Mouse (Mus musculus) MEL (cell line): Measurements from ENCODE around the gene Gale. TPM values are rescaled to one million over a fixed set of nuclear protein-coding genes. Genes with fewer than 3 reads are reported as not detected.
"Not testable (repeated sequence)": the region's sequence is repeated elsewhere in the genome, so short reads cannot be mapped to it uniquely, and the experiment has no call there.

Experiments used
- DNase-seq: peaks from one replicate; pipeline ENCODE4 v3.0.0; 2011; ENCODE audit warnings: low read depth, low spot score
- H3K27ac ChIP-seq: 2 replicates; pipeline ENCODE4 v1.5.1; 2012; ENCODE audit warnings: low read depth, mild to moderate bottlenecking, control low read depth, low read length, moderate library complexity; ENCODE audit not compliant: control insufficient read depth
- H3K27me3 ChIP-seq, 2 experiments: fragments of 150-350 bp in 1 of 2; sonication (generic) in 1 of 2; 2 replicates each; pipeline ENCODE4 v1.6.1; 2012; ENCODE audit warnings: low read length in 2 of 2, mild to moderate bottlenecking in 2 of 2, improper control_type of control experiment in 1 of 2, moderate library complexity in 1 of 2; ENCODE audit not compliant: insufficient read depth in 2 of 2, control insufficient read depth in 1 of 2
- H3K36me3 ChIP-seq, 2 experiments: 2 replicates each; pipeline ENCODE4 v1.6.1; 2012 to 2014; ENCODE audit warnings: low read length in 2 of 2, improper control_type of control experiment in 1 of 2, inconsistent platforms in 1 of 2, mild to moderate bottlenecking in 1 of 2; ENCODE audit not compliant: insufficient read depth in 2 of 2, control insufficient read depth in 1 of 2
- H3K4me1 ChIP-seq, 2 experiments: fragments of 150-350 bp in 1 of 2; sonication (generic) in 1 of 2; 2 replicates each; pipeline ENCODE4 v1.6.1; 2012; ENCODE audit warnings: low read length in 2 of 2, improper control_type of control experiment in 1 of 2, mild to moderate bottlenecking in 1 of 2; ENCODE audit not compliant: insufficient read depth in 2 of 2, control insufficient read depth in 1 of 2
- H3K4me3 ChIP-seq, 2 experiments: fragments of 150-350 bp in 1 of 2; sonication (generic) in 1 of 2; 2 replicates each; pipeline ENCODE4 v1.5.1; 2012; ENCODE audit warnings: low read depth in 2 of 2, low read length in 2 of 2, mild to moderate bottlenecking in 2 of 2, moderate library complexity in 2 of 2, control low read depth in 1 of 2, improper control_type of control experiment in 1 of 2; ENCODE audit not compliant: control insufficient read depth in 1 of 2, insufficient read depth in 1 of 2
- H3K79me2 ChIP-seq: 2 replicates; pipeline ENCODE4 v1.6.1; 2012; ENCODE audit warnings: mild to moderate bottlenecking, low read length, moderate library complexity; ENCODE audit not compliant: control insufficient read depth, poor library complexity, insufficient read depth
- H3K9ac ChIP-seq: 2 replicates; pipeline ENCODE4 v1.6.1; 2012; ENCODE audit warnings: low read depth, mild to moderate bottlenecking, control low read depth, low read length, moderate library complexity; ENCODE audit not compliant: control insufficient read depth, poor library complexity, severe bottlenecking
- H3K9me3 ChIP-seq: fragments of 150-350 bp; sonication (generic); replicated peaks from 2 replicates; pipeline ENCODE4 v1.6.1; 2012; ENCODE audit warnings: mild to moderate bottlenecking, low read length, improper control_type of control experiment, moderate library complexity; ENCODE audit not compliant: insufficient read depth
- CTCF ChIP-seq, 3 experiments: IDR thresholded peaks in 2 of 3; conservative IDR thresholded peaks in 1 of 3; 2 replicates each; pipeline ENCODE4 v1.5.1; 2011 to 2012; ENCODE audit warnings: low read length in 3 of 3, low read depth in 2 of 3, mild to moderate bottlenecking in 2 of 3, improper control_type of control experiment in 1 of 3, inconsistent platforms in 1 of 3, mixed read lengths in 1 of 3, moderate library complexity in 1 of 3; ENCODE audit not compliant: control insufficient read depth in 1 of 3, insufficient read depth in 1 of 3, poor library complexity in 1 of 3, severe bottlenecking in 1 of 3
- ETS1 ChIP-seq: IDR thresholded peaks from 2 replicates; pipeline ENCODE4 v1.6.1; 2012; ENCODE audit warnings: low read depth, mild to moderate bottlenecking, inconsistent platforms, low read length, improper control_type of control experiment, moderate library complexity
- JUND ChIP-seq: IDR thresholded peaks from 2 replicates; pipeline ENCODE4 v1.6.1; 2011; ENCODE audit warnings: low read depth, mild to moderate bottlenecking, improper control_type of control experiment, low read length
- MAFK ChIP-seq: IDR thresholded peaks from 2 replicates; pipeline ENCODE4 v1.6.1; 2011; ENCODE audit warnings: low read depth, mild to moderate bottlenecking, low read length, improper control_type of control experiment, borderline replicate concordance
- MYC ChIP-seq: IDR thresholded peaks from 2 replicates; pipeline ENCODE4 v1.6.1; 2011; ENCODE audit warnings: low read depth, mild to moderate bottlenecking, low read length, improper control_type of control experiment, moderate library complexity
- POLR2A ChIP-seq, 2 experiments: IDR thresholded peaks; 2 replicates each; pipeline ENCODE4 v1.6.1; 2011 to 2012; ENCODE audit warnings: low read length in 2 of 2, mild to moderate bottlenecking in 2 of 2, control low read depth in 1 of 2, improper control_type of control experiment in 1 of 2, low read depth in 1 of 2, moderate library complexity in 1 of 2; ENCODE audit not compliant: control insufficient read depth in 1 of 2, insufficient read depth in 1 of 2, poor library complexity in 1 of 2
- RAD21 ChIP-seq: IDR thresholded peaks from 2 replicates; pipeline ENCODE4 v1.6.1; 2011; ENCODE audit warnings: mild to moderate bottlenecking, low read depth, low read length, improper control_type of control experiment
- SMC3 ChIP-seq: IDR thresholded peaks from 2 replicates; pipeline ENCODE4 v1.6.1; 2011; ENCODE audit warnings: low read depth, low read length, improper control_type of control experiment
- TAL1 ChIP-seq: IDR thresholded peaks from 2 replicates; pipeline ENCODE4 v1.6.1; 2012; ENCODE audit warnings: mild to moderate bottlenecking, inconsistent platforms, low read length, moderate library complexity, mixed read lengths
- TBP ChIP-seq: IDR thresholded peaks from 2 replicates; pipeline ENCODE4 v1.8.0; 2011; ENCODE audit warnings: low read depth, low read length, improper control_type of control experiment
- USF2 ChIP-seq, 2 experiments: IDR thresholded peaks; 2 replicates each; pipeline ENCODE4 v1.6.1; 2011 to 2012; ENCODE audit warnings: improper control_type of control experiment in 2 of 2, low read length in 2 of 2, borderline replicate concordance in 1 of 2, inconsistent platforms in 1 of 2, low read depth in 1 of 2, mild to moderate bottlenecking in 1 of 2; ENCODE audit not compliant: insufficient read depth in 1 of 2
- ZC3H11A ChIP-seq: IDR thresholded peaks from 2 replicates; pipeline ENCODE4 v1.6.1; 2012; ENCODE audit warnings: low read depth, mild to moderate bottlenecking, inconsistent platforms, low read length, improper control_type of control experiment
- ZMIZ1 ChIP-seq: IDR thresholded peaks from 2 replicates; pipeline ENCODE4 v1.6.1; 2012; ENCODE audit warnings: low read depth, mild to moderate bottlenecking, inconsistent platforms, low read length, improper control_type of control experiment, moderate library complexity
- ZNF384 ChIP-seq: IDR thresholded peaks from 2 replicates; pipeline ENCODE4 v1.6.1; 2012; ENCODE audit warnings: low read depth, mild to moderate bottlenecking, inconsistent platforms, low read length, improper control_type of control experiment
- polyA plus RNA-seq, 2 experiments: library from polyadenylated mRNA; stranded (reverse) in 1 of 2; unstranded in 1 of 2; fragments of >175 nt in 1 of 2; fragments of >200 nt in 1 of 2; gene quantifications; 2 replicates each; pipeline versions ENCODE4 v1.2.1 to v1.2.4; 2012; ENCODE audit warnings: low replicate concordance in 2 of 2, low read depth in 1 of 2; ENCODE audit not compliant: insufficient read length in 2 of 2, insufficient read depth in 1 of 2, missing spikeins in 1 of 2
- total RNA-seq: library from RNA; depleted of rRNA; stranded (reverse); fragments of 300-350 nt; gene quantifications from 2 replicates; pipeline ENCODE4 v1.2.3, GENCODE M21; 2012

Gale gene
- total and polyA plus RNA-seq, 3 experiments: 24.5 to 31.2 TPM; not detected in 1

DNA sequence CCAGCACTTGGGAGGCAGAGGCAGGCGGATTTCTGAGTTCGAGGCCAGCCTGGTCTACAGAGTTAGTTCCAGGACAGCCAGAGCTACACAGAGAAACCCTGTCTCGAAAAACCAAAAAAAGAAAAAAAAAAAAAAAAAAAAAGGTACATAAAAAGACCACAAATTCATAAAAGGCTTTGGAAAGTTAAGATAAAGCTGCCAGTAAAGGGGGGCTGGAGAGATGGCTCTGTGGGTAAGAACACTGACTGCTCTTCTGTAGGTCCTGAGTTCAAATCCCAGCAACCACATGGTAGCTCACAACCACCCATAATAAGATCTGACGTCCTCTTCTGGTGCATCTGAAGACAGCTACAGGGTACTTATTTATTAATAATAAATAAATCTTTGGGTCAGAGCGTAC is 16.7 kb downstream of the Gale start:
- peaks cover 35 to 38% of the 10 kb centered on the region in 2 experiments for H3K36me3 ChIP-seq
- peak overlapping the region; percentile 42; the same call in 1 of the 2 replicates for H3K27ac ChIP-seq
- TF ChIP-seq TBP (peak; percentile 90), ZNF384 (peak; percentile 88), MAFK (0 out of 2 replicates have a peak, but pooled peaks have one; percentile 8)
- TF ChIP-seq, all 39 proteins: peak for 3; not testable (repeated sequence) for 36
- H3K79me2 ChIP-seq, H3K9ac ChIP-seq, H3K9me3 ChIP-seq, H3K27me3 ChIP-seq, H3K4me3 ChIP-seq: not testable (repeated sequence)
- DNase-seq: peak; percentile 47
- peaks cover 16 to 26% of the 10 kb centered on the region in 2 experiments for H3K4me1 ChIP-seq

DNA sequence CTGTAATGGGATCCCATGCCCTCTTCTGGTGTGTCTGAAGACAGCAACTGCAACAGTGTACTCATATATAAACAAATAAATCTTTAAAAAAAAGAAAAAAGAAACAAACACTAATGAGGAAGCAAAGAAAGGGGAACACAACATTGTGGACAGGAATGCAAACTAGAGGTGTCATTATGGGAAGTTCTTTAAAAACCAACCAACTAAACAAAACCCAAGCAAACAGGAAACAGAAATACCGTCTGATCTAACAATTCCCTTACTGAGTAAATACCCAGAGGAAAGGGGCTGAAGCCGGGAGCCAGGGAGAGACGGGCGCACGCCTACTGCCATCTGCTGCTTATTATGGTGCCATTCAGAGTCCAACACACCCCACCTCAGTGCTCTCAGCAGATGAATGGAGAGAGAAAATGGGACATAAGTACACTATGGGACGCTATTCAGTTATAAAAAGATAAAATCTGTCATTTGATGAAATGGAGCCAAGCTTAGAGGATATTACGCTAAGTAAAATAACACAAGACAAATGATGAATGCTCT is 18.1 kb downstream of the Gale start:
- Histone ChIP-seq H3K9ac (peak overlapping the region; percentile 34), H3K4me1 (peaks cover 19 to 36% of the 10 kb centered on the region in 2 experiments), H3K4me3 (no peak overlapping the region), H3K9me3 (no peaks in the 10 kb centered on the region), H3K27me3 (no peaks in the 10 kb centered on the region), H3K27ac (peak overlapping the region; percentile 68), H3K36me3 (peaks cover 31 to 48% of the 10 kb centered on the region in 2 experiments), H3K79me2 (peaks cover 21% of the 10 kb centered on the region)
- DNase-seq: peak; percentile 61
- 0 out of 6 replicates have a peak, but pooled peaks of 1 of the 3 experiments have one; percentile 1 for TF ChIP-seq CTCF (IDR thresholded peaks at IDR 0.05 in 2 of 3, conservative IDR thresholded peaks at IDR 0.05 in 1 of 3; ENCODE audit: control insufficient read depth in 1 of 3, insufficient read depth in 1 of 3, low read depth in 2 of 3, low read length in 3 of 3, poor library complexity in 1 of 3, severe bottlenecking in 1 of 3)
- TF ChIP-seq RAD21: no peak
- TF ChIP-seq ETS1: peak; percentile 37; the same call in 1 of the 2 replicates
- peak; percentile 39; the same call in 1 of the 2 replicates for TF ChIP-seq ZNF384

DNA sequence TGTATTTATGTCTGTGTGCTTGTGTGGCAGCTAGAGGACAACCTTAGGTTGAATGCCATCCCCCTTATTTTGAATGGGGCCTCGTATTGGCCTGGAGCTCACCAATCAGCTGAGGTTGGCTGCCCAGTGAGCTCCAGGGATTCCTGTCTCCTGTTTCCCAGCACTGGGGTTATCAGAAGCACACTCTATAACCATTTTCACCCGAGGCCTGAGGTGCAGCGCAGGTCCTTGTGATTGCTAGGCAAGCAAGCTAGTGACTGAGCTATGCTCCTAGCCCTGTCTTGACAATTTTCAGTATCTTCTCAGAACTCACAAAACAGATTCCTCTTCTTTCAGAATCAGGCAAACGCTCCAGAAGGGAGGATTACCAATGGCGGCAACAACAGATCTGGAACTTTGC is 21.0 kb downstream of the Gale start:
- H3K9ac ChIP-seq: no peak overlapping the region
- no peak overlapping the region for H3K4me3 ChIP-seq

More for the DNA sequence above, 21.0 kb downstream of the Gale start:
- no peaks in the 10 kb centered on the region for H3K27me3 ChIP-seq
- H3K27ac ChIP-seq: peak overlapping the region; percentile 58
- TF ChIP-seq JUND (no peak), MAFK (no peak), USF2 (IDR thresholded peaks at IDR 0.05; ENCODE audit: borderline replicate concordance in 1 of 2, insufficient read depth in 1 of 2, low read depth in 1 of 2, low read length in 2 of 2) (no peak), ZMIZ1 (no peak), TBP (no peak), POLR2A (IDR thresholded peaks at IDR 0.05; ENCODE audit: control insufficient read depth in 1 of 2, insufficient read depth in 1 of 2, low read depth in 1 of 2, low read length in 2 of 2, poor library complexity in 1 of 2) (no peak), ETS1 (no peak), MYC (no peak), SMC3 (no peak), ZC3H11A (no peak), TAL1 (no peak)
- H3K4me1 ChIP-seq: peaks cover 19 to 41% of the 10 kb centered on the region in 2 experiments
- peak; percentile 27 for DNase-seq
- peaks cover 15 to 52% of the 10 kb centered on the region in 2 experiments for H3K36me3 ChIP-seq
- peaks cover 25% of the 10 kb centered on the region for H3K79me2 ChIP-seq
- H3K9me3 ChIP-seq: no peaks in the 10 kb centered on the region
